Mouse (Mus musculus): ENCODE results near the gene Ccdc187. TPM values are rescaled to one million over a fixed set of nuclear protein-coding genes. Genes with fewer than 3 reads are reported as not detected.
A peak's percentile ranks its signal among the peaks of the same experiment; 100 is the strongest.

Gene Ccdc187
- polyA plus RNA-seq (2014; fragmentation: Nextera tagmentation; extraction: Ambion mirVana) = 0.07 and 0.19 TPM in 2 replicates

DNA sequence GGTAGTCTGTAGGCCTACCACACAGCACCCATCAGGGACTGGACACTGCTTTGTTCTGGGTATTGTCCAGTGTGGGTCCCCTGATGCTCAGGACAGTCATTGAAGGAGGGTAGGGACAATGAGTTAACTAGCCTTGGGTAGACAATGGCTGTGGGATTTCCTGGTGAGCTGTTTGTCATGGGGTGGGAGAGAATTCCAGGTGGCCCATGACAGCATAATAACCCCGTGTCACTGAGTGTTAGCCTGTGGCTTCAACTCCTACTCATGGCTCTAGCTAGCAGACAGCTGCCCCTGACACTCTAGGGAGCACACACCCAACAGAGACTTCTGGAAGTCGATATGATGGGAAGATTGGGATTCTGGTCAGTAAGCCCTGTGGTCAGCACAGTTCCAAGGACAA lies at the start of gene Ccdc187:
Gene Ccdc187 (minus strand): TSS at position 101 of the 400 bp plus-strand sequence.
- Histone ChIP-seq H3K36me3 (ENCODE audit: control insufficient read depth, insufficient read depth, low read length) (no peaks in the 10 kb centered on the region), H3K4me3 (ENCODE audit: low read depth, low read length) (no peak within 1 kb of the TSS), H3K27ac (ENCODE audit: low read depth, low read length) (no peak within 1 kb of the TSS), H3K4me2 (replicated peaks; ENCODE audit: low read depth, low read length) (no peak within 1 kb of the TSS), H3K9ac (ENCODE audit: low read depth, low read length) (no peak within 1 kb of the TSS), H3K9me3 (ENCODE audit: control insufficient read depth, low read length) (no peaks in the 10 kb centered on the region), H3K27me3 (ENCODE audit: control insufficient read depth, insufficient read depth, low read length) (no peaks in the 10 kb centered on the region), H3K4me1 (replicated peaks; ENCODE audit: control insufficient read depth, insufficient read depth, low read length) (peaks cover 13% of the 10 kb centered on the region)
- no peak for DNase-seq (ENCODE audit: low spot score)
- 71% methylated on average over 2 of the region's 2 CpGs for WGBS
- no peak for ATAC-seq (ENCODE audit: low FRiP score)

DNA sequence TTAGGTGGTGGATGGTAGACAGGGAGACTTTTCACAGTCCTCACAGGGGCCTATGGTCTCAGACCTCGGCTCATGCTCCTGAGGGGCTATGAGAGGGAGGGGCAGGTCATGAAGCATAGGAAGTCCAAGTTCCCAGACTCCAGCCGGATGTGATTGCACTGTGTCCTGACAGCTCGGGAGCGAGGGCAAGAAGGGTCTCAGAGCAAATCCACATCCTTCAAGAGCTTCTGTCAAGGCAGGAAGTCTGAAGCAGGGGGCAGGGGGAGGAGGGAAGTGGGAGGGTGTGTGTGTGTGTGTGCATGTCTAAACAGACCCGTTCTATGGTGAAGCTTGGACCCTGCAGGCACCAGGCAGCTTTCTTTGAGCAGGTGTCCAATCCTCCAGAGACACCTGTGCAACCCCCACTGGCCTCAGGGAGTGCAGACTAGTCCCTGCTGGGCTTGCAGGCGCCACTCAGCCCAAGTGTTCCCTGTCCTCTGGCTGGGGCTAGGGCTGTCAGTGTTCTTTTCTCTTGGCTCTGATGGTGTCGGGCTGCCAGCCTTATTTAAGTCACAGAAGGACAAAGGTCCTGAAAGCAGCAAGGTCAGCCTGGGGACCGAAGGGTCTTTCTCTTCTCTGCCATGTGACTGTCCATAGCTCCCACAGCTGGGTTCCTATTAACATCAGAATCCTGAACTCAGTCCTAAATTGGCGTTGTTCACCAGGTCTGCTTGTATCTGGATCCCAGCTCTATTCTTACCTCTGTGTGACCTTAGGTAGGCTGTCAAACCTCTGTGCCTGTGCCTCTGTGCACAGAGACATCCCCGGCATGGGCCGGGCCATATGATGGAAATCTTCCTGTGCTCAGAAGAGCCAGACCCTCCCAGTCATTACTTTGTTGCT lies 48.5 kb upstream of the Ccdc187 start:
- DNase-seq (ENCODE audit: low spot score) = no peak
- WGBS = 74% methylated on average over 11 of the region's 11 CpGs
- Histone ChIP-seq H3K4me1 (replicated peaks; ENCODE audit: control insufficient read depth, insufficient read depth, low read length) (no peaks in the 10 kb centered on the region), H3K4me2 (replicated peaks; ENCODE audit: low read depth, low read length) (no peak overlapping the region), H3K9me3 (ENCODE audit: control insufficient read depth, low read length) (no peaks in the 10 kb centered on the region), H3K27ac (ENCODE audit: low read depth, low read length) (no peak overlapping the region), H3K4me3 (ENCODE audit: low read depth, low read length) (no peak overlapping the region), H3K36me3 (ENCODE audit: control insufficient read depth, insufficient read depth, low read length) (peaks cover 21% of the 10 kb centered on the region), H3K9ac (ENCODE audit: low read depth, low read length) (no peak overlapping the region), H3K27me3 (ENCODE audit: control insufficient read depth, insufficient read depth, low read length) (no peaks in the 10 kb centered on the region)
- no peak for ATAC-seq (ENCODE audit: low FRiP score)

DNA sequence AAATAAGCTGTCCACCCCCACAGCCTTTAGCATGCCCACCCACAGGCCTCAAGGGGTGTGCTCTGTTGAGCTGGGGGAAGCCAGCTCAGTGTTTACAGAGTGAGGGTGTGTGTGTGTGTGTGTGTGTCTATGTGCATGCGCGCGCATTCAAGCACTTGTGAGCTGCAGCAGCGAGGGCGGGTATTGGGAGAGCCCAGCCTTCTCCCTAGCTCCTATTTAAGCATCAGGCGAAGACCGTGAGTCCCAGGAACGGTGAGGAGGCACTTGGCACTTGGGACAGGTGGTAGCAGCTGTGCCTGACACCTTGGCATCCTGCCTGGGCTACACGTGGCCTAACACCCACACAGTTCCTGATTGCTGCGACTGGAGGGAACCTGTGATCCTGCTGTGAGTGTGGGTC lies 47.7 kb upstream of the Ccdc187 start:
- Histone ChIP-seq H3K9ac (ENCODE audit: low read depth, low read length) (no peak overlapping the region), H3K27me3 (ENCODE audit: control insufficient read depth, insufficient read depth, low read length) (no peaks in the 10 kb centered on the region), H3K27ac (ENCODE audit: low read depth, low read length) (no peak overlapping the region), H3K4me1 (replicated peaks; ENCODE audit: control insufficient read depth, insufficient read depth, low read length) (no peaks in the 10 kb centered on the region), H3K4me2 (replicated peaks; ENCODE audit: low read depth, low read length) (no peak overlapping the region), H3K9me3 (ENCODE audit: control insufficient read depth, low read length) (no peaks in the 10 kb centered on the region), H3K4me3 (ENCODE audit: low read depth, low read length) (no peak overlapping the region), H3K36me3 (ENCODE audit: control insufficient read depth, insufficient read depth, low read length) (peaks cover 19% of the 10 kb centered on the region)
- WGBS = 91% methylated on average over 10 of the region's 10 CpGs
- DNase-seq (ENCODE audit: low spot score) = no peak
- no peak for ATAC-seq (ENCODE audit: low FRiP score)

DNA sequence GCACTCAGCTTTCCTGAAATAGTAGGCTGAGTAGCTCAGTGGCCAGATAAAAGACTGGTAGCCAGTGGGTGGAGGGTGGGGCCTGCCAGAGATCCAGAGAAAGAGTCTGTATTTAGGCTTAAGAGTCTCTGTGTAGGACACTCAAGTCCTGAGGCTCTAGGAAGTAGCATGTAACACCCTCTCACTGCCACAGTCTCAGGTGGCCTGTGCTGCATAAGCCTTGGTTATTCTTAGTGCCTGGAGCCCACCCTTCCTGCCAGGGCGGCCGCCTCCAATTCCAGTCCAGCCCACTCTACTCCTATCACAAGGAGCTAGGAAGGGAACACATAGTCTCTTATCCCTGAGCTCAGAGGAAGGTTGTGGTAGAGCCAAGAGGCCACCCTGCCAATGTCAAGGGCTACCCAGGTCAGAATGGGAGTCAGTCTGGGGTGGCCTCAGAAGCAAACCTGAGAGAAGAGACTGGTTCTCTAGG lies 47.2 kb upstream of the Ccdc187 start:
- H3K36me3 ChIP-seq (ENCODE audit: control insufficient read depth, insufficient read depth, low read length) = peaks cover 16% of the 10 kb centered on the region
- ATAC-seq (ENCODE audit: low FRiP score) (no peak), DNase-seq (ENCODE audit: low spot score) (no peak)
- H3K9ac ChIP-seq (ENCODE audit: low read depth, low read length) = no peak overlapping the region
- no peak overlapping the region for H3K4me2 ChIP-seq (replicated peaks; ENCODE audit: low read depth, low read length)
- no peak overlapping the region for H3K4me3 ChIP-seq (ENCODE audit: low read depth, low read length)
- no peak overlapping the region for H3K27ac ChIP-seq (ENCODE audit: low read depth, low read length)
- no peaks in the 10 kb centered on the region for H3K27me3 ChIP-seq (ENCODE audit: control insufficient read depth, insufficient read depth, low read length)
- no peaks in the 10 kb centered on the region for H3K9me3 ChIP-seq (ENCODE audit: control insufficient read depth, low read length)
- no peaks in the 10 kb centered on the region for H3K4me1 ChIP-seq (replicated peaks; ENCODE audit: control insufficient read depth, insufficient read depth, low read length)
- 87% methylated on average over 2 of the region's 2 CpGs for WGBS

DNA sequence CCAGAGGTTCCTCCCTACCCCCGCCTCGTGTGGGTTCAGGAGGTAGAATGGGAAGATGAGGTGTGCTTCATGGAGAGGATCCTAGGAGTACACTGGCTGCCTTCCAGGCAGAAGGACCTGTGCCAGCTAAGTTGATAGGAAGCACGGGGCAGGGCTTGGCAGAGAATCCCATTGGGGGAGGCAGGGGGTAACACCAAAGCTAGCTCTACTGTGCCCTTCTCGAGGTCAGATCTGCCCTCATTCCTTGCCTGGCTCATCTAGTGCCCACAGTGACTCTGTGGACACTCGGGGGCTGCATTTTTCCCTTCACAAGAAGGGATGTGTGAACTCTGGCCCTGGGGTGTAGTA lies 44.8 kb upstream of the Ccdc187 start:
- no peak for ATAC-seq (ENCODE audit: low FRiP score)
- WGBS = 90% methylated on average over 5 of the region's 5 CpGs

DNA sequence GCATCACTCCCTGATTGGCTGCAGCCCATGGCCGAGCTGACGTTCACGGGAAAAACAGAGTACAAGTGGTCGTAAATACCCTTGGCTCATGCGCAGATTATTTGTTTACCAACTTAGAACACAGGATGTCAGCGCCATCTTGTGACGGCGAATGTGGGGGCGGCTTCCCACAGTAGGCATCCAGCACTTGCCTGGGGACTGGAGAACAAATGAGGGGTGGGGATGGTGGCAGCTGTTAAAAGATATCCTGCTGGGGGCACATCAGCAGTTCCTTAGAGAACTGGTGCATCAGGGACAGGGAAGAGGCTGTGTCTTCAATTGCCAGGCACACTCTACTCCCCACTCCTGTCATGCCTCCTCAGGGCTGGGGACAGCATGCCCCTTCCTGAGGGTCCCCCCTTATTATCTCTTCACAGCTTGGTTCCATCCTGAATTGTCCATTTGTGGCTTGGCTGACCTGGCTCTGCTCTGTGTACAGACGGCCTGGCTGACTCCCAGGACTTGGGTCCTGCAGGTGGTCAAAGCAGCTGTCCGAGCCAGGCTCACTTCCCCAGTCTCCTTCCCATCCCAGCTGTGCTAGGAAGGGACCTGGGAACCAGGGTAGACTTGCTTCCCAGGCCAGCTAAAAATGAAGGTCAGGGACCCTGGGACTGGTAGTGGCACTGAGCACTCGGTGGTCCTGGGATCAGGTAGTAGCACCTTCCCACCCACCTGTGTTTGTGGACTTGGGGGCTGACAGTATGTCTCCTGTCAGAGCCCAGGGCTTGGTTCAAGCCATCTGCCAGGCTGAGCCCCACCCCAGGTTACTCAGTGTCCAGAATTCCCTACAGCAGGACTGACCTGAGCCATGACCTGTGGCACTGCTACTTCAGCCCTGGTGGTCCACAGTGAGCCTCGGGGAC lies 44.2 kb upstream of the Ccdc187 start:
- DNase-seq (ENCODE audit: low spot score) (no peak), ATAC-seq (ENCODE audit: low FRiP score) (no peak)
- H3K9ac ChIP-seq (ENCODE audit: low read depth, low read length) = no peak overlapping the region
- H3K4me2 ChIP-seq (replicated peaks; ENCODE audit: low read depth, low read length) = no peak overlapping the region
- WGBS = 77% methylated on average over 8 of the region's 13 CpGs
- H3K4me1 ChIP-seq (replicated peaks; ENCODE audit: control insufficient read depth, insufficient read depth, low read length) = no peaks in the 10 kb centered on the region
- H3K27me3 ChIP-seq (ENCODE audit: control insufficient read depth, insufficient read depth, low read length) = no peaks in the 10 kb centered on the region
- H3K27ac ChIP-seq (ENCODE audit: low read depth, low read length) = no peak overlapping the region
- H3K9me3 ChIP-seq (ENCODE audit: control insufficient read depth, low read length) = no peaks in the 10 kb centered on the region
- peaks cover 11% of the 10 kb centered on the region for H3K36me3 ChIP-seq (ENCODE audit: control insufficient read depth, insufficient read depth, low read length)
- H3K4me3 ChIP-seq (ENCODE audit: low read depth, low read length) = no peak overlapping the region

More for the DNA sequence above, 44.8 kb upstream of the Ccdc187 start:
- no peak overlapping the region for H3K4me2 ChIP-seq (replicated peaks; ENCODE audit: low read depth, low read length)
- H3K9me3 ChIP-seq (ENCODE audit: control insufficient read depth, low read length) = no peaks in the 10 kb centered on the region
- H3K27me3 ChIP-seq (ENCODE audit: control insufficient read depth, insufficient read depth, low read length) = no peaks in the 10 kb centered on the region
- H3K4me3 ChIP-seq (ENCODE audit: low read depth, low read length) = no peak overlapping the region
- H3K36me3 ChIP-seq (ENCODE audit: control insufficient read depth, insufficient read depth, low read length) = peaks cover 13% of the 10 kb centered on the region
- no peak overlapping the region for H3K9ac ChIP-seq (ENCODE audit: low read depth, low read length)
- no peaks in the 10 kb centered on the region for H3K4me1 ChIP-seq (replicated peaks; ENCODE audit: control insufficient read depth, insufficient read depth, low read length)
- no peak overlapping the region for H3K27ac ChIP-seq (ENCODE audit: low read depth, low read length)
- DNase-seq (ENCODE audit: low spot score) = no peak

DNA sequence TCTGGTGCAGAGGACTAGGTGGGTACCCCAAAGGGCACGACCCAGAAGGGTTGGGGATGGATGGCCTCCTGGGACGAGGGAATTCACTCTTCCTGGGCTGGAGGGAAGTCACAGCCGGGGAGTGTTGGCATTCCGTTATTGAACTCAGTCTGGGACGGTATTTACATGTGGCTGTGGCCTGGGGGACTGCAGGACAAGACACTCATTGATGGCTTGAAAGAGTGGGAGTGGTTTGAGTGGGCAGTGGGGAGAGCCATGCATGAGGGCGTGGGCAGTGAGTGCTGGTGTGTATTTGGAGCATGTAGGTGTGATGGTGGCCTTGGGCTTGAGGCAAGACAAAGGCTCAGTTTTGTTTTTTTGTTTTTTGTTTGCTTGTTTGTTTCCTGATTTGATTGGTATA lies 36.3 kb upstream of the Ccdc187 start:
- ATAC-seq (ENCODE audit: low FRiP score) (no peak), DNase-seq (ENCODE audit: low spot score) (no peak)
- Histone ChIP-seq H3K36me3 (ENCODE audit: control insufficient read depth, insufficient read depth, low read length) (peaks cover 10% of the 10 kb centered on the region), H3K9ac (ENCODE audit: low read depth, low read length) (no peak overlapping the region), H3K4me3 (ENCODE audit: low read depth, low read length) (no peak overlapping the region), H3K4me1 (replicated peaks; ENCODE audit: control insufficient read depth, insufficient read depth, low read length) (no peaks in the 10 kb centered on the region), H3K9me3 (ENCODE audit: control insufficient read depth, low read length) (no peaks in the 10 kb centered on the region), H3K4me2 (replicated peaks; ENCODE audit: low read depth, low read length) (no peak overlapping the region), H3K27ac (ENCODE audit: low read depth, low read length) (no peak overlapping the region), H3K27me3 (ENCODE audit: control insufficient read depth, insufficient read depth, low read length) (no peaks in the 10 kb centered on the region)
- 65% methylated on average over 6 of the region's 6 CpGs for WGBS

DNA sequence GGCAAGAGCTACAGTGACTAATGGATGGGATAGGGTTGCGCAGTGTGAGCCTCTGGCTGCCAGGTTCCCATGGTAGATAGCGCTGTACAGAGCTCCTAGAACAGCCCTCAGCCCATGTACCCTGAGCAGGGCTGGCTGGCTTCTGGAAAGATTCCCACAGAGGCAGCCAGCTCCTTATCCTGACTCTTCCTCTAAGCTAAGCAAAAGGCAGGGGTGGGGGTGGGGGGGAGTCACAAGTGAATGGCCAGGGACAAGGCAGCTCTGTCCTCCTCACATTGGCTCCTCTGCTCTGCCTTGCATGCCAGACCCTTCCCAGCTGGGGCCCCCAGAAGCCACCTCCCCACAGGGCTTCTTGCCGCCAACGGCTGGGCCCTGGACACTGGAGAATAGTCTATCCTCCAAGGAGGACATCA lies 35.7 kb upstream of the Ccdc187 start:
- H3K4me3 ChIP-seq (ENCODE audit: low read depth, low read length) = no peak overlapping the region
- no peaks in the 10 kb centered on the region for H3K27me3 ChIP-seq (ENCODE audit: control insufficient read depth, insufficient read depth, low read length)
- peaks cover 10% of the 10 kb centered on the region for H3K36me3 ChIP-seq (ENCODE audit: control insufficient read depth, insufficient read depth, low read length)
- WGBS = 94% methylated on average over 4 of the region's 4 CpGs
- H3K9ac ChIP-seq (ENCODE audit: low read depth, low read length) = no peak overlapping the region
- no peak overlapping the region for H3K27ac ChIP-seq (ENCODE audit: low read depth, low read length)
- H3K4me2 ChIP-seq (replicated peaks; ENCODE audit: low read depth, low read length) = no peak overlapping the region
- DNase-seq (ENCODE audit: low spot score) (no peak), ATAC-seq (ENCODE audit: low FRiP score) (0 out of 2 replicates have a peak, but pooled peaks have one; percentile 25)
- no peaks in the 10 kb centered on the region for H3K4me1 ChIP-seq (replicated peaks; ENCODE audit: control insufficient read depth, insufficient read depth, low read length)
- no peaks in the 10 kb centered on the region for H3K9me3 ChIP-seq (ENCODE audit: control insufficient read depth, low read length)
